Mouse (Mus musculus): ENCODE measurements at regions not wholly inside any gene's neighbourhood (a gene's known extent, or its start where the extent isn't known, plus 50 kb on each side); places are given as distances from the start of the nearest gene placed in this dataset.
A peak's percentile ranks its signal among the peaks of the same experiment; 100 is the strongest.

DNA sequence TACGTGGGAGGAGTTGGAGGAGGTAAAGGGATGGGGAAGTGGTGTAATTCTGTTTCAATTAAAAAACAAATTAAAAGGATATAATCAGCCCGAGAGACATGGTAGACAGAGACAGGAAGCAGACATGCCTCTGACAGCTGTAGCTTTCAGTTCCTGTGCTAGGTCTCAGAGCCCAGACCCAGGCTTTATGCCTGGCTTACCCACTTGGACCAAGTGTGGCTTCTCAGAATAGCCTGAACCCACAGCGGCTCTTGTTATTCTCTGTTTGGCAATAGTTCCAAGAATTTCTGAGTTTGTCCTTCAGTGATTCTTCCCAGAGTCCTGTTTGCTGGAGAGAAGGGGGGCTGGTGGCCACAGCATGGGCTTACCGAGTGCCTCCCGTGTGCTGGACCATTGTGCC, 182.4 kb downstream of the Pten start:
- peak; percentile 15 for DNase-seq

DNA sequence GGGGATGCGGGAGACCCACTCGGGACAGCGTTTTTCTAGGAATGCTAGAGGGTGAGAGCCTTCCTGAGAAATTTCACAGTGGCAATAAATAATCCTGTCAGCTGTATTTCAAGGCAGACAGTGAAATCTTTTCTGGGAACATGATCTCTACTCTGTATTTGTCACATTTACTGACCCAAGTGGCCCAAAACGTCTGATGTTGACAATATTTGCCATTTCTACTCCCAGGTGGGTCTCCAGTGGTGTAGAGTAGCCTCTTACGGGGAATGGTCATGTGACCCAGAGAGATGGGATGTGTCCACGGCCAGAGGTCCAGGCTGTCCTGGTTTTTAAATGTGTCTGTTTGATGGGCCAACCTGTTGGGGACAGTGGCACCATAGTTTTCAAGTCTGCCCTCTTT, 183.5 kb downstream of the Pten start:
- DNase-seq: no peak

DNA sequence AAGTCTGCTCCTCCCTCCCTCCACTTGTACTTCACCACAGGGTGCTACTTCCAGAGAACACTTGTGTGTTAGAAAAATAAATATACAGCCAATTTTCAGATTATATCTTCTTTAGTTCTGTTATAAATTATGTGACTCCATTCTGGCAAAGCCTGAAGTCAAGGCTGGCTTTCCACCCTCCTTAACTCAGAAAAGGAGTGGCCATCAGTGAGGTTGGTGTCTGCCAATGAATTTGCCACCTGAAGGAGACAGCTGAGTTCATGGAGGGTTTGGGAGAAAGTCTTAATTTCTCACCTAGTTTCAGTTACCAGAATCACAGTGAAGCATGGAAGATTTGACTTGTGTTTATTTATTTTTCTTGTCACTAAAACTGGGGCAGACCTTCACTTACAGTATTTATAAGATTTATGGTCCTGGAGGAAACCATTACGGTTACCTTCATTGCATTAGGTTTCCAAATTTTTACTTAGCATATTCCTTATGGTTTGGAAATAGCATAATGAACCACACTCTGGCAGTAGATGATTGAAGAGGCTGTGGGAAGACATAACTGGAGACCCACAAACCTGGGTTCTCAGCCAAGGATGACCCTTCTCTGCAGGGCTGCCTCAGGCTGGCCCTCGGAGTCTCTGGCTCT, 186.4 kb downstream of the Pten start:
- DNase-seq: no peak

DNA sequence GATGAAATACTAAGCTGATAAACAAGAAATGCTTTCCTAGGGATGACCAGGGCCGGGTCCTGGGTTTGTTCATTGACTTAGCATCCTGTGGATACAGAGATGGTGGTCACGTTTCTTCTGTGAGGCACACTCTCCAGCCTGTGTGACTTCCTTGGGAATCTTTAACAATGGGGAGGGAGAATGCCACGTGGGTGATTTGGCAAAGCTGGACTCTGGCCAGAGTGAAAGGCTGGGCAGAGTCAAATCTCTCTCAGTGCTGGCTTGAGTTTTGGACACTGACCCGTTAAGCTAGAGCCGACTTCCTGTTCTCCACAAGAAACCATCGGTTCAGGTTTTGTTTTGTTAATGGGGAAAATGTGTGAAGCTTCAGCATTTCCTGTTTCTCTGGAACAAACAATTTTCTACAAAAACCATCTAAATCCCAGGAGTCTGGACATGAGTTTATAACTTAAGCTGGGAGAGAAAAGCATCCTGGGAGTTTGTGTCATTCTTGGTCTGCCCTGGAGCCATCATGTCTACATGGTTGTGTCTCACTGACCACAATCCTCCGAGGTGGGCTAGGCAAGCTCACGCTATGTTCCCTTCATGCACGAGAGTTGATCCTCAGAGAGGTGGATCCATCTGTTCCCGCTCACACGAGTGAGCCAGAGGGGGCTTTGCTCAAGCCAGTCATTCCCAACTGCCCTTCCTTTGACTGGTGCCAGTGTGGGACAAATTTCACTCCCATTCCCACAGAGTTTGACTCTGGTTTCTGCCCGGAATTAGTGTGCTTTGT, 190.0 kb downstream of the Pten start:
- DNase-seq: no peak

DNA sequence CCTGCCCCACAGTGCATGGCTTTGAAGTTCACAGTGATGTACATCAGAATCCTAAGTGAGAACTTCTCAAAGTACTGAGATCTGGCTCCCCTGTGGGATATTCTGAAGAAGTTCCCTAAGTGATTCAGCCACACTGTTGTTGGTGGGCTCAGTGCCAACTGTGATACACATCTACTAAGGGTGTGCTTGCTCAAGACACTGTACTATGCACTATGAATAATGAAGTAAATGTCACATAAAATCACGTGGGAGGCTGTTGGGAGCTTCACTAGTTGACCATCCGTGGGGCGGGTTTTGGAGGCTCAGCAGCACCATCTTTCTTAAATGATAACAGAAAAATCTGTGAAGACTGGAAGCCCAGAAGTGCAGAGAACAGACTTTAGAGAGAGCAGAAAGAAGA, 193.0 kb downstream of the Pten start:
- peak; percentile 40 for DNase-seq

DNA sequence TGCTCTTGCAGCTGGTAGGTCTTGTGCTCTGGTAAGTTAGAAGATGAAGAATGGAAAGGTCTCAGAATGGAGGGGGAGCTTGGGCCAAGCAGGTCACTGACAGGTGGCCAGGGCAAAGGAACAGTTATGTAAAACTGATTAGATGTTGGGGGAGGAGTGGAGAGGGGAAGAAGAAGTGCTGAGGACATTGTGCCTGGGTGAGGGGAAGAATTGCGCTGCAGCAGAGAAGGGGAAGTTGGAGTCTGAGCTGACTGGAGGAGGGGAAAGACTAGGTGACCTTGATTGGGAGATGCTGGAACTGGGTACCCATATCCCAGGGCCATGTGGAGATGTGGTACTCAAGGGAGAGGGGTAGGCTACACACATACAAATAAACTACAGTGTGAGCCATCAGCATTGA, 193.5 kb downstream of the Pten start:
- no peak for DNase-seq

DNA sequence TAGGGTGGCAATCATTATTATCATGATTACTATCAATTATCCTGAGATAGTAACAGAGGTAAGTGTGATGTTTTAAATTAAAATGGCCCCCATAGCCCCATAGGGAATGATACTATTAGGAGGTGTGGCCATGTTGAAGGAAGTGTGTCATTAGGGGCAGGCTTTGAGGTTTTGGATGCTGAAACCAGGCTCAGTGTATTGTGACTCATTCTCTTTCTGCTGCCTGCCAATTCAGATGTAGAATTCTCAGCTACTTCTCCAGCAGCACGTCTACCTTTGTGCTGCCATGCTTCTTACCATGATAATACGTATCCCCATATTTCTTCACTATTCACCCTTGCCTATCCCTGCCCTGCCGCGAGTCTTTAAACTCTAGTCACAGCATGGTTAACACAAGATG, 195.1 kb downstream of the Pten start:
- no peak for DNase-seq

DNA sequence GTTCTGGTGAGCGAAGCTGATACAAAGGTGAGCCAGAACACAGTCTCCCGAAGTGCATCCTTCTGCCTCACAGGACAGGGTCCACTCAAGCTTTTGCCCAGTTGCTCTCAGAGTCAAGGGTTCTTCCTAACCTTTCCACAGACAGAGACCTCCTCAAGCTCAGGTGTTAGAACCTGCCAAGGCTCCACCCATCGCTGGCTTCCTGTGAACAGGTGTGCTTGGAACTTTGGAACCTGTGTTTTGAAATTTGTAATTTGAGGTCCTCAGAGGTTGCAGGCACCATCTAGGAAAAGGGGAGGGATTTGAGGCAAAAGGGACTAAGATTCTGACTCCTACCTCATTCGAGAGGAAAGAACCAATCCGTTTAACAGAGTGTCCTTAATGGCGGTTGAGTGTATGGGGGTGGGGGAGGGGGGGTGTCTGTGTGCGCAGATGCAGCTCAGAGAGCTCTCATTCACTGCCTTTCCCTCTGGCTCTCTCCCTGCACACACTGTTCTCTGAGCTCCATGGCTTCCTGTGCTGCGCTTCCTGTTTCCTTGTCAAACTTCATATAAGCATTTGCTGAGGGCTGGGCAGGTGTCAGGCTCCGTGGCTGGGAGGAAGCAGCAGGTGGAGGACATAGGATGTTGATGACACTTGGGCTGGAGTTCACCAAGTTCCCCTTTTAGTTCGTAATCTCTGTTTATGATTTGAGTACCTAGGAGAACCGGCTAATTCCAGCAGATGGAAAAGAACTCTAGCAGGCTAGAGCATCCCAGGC, 195.8 kb downstream of the Pten start:
- DNase-seq: no peak

DNA sequence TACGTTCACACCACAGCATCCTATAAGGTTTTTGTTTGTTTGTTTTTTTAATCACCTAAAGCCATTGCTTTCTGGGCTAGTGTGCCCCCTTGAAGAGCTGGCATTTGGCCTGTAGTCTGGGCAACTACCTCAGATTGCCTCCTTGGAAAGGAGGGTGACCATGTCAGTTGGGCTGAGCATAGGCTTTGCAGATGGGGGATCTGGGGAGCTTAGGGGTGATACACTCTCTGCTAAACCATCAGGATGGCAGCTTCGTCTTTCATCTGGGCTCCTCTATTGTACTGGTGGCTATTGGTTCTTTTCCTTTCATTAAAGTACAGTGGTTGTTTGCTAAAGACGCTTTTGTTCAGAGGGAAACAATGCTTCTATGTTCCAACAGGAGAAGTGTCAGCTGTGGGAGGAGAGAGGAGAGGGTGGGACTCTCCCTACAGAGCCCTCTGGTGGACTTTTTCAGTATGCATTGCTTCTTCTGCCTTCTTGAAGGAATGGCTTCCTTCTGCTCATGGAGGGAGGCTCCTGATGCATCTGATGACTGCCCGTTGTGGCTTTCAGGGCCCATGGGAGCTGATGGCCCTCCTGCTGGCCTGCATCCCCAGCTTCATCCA, 196.8 kb downstream of the Pten start:
- DNase-seq: peak; percentile 36

DNA sequence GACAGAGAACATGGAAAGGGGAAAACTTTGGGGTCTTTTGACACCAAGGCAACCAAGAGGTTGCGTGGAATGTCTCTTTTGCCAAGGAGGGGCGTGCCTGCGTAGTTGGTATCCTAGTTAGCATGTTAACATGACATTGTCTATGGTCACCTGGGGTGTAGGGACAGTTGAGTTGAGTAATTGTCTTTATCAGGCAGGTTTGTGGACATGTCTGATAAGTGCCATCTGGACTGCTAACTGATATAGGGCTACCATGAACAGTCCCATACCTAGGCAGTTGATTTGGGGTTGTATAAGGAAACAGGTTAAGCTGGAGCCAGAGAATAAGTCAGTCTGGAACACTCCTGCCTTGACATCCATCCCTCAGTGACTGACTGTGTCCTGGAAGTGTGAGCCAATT, 197.6 kb downstream of the Pten start:
- DNase-seq: no peak

DNA sequence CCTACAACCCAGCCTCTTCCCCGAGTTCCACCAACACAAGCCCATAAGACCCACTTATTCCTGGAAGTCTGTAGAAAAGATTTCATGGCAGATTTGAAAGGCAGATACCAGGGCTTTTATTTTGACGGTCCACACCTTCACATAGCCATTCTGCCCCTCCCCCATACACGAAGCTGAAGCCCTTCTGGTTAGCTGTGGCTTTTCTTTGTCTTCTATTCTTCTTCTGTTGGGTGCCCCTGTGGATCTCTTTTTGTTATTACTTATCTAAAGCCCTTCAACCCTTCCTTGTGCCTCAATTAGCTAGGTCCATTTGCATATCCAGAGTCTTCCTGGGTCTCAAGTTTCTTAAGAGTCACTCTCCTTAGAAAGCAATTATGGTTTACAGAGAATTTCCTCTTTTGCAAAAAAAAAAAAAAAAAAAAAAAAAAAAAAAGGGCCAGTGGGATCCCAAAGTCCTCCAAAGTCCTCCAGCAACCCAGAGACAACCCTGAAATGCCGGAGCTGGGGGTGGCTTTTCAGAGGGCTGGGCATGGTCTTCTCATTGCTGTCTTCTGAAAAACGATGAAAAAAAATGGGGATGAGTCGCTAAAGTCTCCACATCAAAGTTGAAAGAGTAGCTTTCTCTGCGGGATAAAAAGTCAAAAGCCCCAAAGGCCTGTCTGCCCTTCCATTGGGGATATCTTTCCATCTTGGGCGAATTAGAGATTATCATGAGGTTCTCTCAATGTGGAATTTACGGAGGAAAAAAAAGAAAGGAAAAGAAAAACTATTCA, 199.0 kb downstream of the Pten start:
- no peak for DNase-seq

DNA sequence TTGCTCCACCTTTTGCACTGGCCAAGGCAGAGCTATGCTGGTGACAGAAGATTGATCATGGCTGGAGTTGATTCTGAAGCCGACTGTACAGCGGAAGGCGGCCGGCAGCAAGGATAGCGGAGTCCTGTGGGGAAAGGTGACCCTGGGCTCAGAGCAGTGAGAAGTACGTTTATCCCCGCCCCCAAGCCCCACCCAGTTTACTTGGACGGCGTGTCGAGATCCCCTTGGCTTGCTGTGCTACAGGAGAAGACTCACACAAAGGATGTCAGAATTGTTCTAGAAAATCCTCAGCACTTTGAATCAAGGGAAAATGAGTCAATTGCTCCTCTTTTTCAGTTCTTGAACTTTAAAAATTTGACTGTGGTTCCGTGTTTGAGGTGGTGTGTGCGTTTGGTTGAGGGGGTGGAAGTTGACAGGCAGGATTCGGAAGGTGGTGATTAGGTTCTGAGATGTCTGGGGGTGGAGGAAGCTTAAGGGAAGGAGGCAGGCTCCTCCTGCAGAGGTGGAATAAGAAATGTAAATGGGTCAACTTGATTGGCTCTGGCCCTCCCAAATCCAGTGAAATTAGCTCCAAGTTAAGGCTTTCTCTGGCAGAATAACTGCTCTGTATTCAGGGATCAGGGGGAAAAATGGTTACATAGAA, 199.7 kb downstream of the Pten start:
- DNase-seq: peak; percentile 30

DNA sequence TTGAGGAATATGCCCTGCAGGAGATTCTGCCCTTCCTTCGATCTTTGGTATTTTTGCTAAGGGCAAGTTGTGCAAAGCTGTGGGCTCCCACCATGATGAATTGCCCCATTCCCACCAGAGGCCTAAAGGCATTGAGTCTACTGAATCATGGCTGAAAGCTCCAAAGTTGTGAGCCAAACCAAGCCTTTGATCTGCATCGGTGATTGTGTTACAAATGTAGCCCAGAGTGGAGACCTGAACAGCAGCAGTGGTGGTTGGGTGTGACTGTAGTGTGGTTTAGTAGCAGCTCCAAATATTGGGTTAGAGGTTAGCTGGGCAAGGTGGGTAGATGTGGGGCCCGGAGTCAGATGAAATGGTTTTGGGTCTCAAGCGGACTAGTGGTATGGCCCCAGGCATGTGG, 201.0 kb downstream of the Pten start:
- no peak for DNase-seq

DNA sequence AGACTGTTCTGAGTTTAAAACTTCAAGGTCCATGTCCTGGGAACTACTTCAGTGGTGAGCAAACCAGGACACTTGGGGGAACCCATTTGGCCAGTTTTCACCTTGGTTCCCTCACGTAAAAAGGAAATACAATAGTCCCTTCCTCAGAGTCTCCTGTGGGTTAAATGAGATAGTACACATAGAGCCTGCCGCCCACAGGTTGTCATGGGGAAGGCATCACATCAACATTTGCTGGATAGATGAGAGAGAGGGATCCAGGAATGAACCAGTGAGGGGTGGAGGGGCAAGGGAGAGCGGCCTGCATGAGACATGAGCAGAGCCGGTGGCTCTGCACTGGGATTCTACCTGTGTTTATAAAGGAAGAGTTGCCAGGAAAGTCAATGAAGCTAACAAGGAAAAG, 201.5 kb downstream of the Pten start:
- no peak for DNase-seq

DNA sequence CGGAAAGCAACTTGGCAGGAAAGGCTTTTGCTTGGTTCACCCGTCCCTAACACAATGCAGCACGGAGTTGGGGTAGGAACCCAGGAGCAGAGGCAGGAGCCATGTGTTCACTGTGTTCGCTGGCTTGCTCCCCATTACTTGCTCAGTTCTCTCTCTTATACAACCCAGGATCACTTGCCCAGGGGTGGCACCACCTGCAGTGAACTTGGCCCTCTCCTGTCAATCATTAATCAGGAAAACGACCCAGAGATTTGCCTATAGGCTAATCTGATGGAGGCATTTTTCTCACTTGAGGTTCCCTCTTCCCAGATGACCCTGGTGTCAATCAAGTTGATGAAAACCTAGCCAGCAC, 202.5 kb downstream of the Pten start:
- no peak for DNase-seq

DNA sequence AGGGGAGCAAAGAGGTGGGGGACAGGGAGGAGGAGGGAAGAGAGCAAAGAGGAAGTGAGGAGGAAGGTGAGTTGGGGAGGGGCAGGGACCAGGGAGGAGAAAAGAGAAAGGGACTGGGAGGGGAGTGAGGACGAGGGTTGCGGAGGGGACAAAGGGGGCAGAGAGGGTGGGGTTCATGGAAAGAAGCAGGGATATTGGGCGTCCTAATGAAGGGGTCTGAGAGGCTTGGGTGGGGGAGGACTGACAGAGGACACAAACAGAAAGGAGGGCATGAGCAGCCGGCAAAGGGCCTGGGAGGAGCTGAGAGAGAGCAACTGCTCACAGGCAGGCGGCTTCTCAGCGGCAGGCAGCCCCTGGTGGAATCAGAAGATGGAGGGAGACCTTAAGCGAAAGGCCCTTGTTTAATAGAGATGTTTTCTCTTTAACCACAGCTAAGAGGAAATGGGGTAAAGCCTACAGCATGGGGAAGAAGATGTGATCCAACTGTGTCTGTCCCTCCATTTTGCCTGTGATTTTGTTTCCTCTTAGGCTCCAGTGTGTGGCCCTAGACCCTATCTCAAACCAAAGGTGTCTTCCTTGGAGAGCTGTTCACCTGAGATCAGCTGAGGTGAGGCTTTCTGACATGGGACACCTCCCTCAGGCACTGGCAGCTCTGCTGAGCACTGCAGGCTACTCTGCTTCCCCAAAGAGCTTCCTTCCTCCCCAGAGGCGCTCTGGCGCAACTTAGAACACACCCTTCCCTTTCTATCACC, 203.1 kb downstream of the Pten start:
- DNase-seq: no peak

DNA sequence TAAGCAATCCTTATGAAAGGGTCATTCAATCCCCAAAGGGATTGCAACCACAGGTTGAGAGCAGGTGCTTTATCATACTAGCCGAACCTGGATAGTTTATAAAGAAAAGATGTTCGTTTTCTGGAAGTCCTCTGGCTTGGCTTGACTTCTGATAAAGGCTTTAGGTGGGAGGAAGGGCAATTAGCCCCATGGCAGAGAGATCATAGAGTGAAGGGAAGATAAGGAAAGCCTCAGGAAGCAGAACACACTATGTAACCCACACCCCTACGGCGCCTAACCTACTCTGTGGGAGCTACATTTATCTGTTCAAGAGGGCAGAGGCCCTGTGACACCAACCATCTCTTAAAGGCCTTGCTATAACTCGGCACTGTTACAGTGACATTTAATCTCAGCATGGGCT, 204.2 kb downstream of the Pten start:
- no peak for DNase-seq

DNA sequence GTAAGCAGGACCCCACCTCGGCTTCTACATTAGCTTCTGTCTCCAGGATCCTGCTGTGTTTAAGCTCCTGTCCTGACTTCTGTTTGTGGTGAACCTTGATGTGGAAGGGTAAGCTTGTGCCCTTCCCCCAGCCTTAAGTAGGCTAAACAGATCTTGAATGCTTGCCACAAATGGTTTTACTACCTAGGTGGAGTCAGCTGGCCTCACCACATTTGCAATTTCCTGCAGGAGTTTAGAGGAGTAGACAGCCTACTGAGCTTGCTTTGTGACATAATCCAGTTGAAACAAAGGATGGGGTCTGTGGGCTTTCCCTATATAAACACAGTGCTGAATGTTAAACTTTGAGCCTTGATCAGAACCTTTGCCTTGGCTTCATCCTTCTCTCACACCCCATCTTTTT, 206.7 kb downstream of the Pten start:
- DNase-seq: no peak

DNA sequence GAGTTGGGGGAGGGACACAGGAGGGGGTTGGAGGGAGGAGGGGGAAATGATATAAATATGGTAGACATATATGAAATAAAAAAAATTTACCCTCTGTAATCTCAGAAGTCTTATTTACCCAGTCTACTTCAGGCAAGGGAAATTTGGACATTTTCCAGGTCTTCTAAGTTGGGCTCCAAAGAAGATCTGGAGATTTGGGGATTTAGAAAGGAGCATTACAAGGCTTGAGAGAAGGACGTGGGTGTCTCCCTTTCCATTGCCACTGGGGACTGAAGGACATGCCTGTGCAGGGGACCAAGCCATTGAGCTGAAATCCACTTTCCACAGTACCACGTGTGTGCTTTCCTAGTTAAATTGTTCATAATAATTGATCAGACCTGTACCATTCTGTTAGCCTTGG, 208.2 kb downstream of the Pten start:
- DNase-seq: no peak

DNA sequence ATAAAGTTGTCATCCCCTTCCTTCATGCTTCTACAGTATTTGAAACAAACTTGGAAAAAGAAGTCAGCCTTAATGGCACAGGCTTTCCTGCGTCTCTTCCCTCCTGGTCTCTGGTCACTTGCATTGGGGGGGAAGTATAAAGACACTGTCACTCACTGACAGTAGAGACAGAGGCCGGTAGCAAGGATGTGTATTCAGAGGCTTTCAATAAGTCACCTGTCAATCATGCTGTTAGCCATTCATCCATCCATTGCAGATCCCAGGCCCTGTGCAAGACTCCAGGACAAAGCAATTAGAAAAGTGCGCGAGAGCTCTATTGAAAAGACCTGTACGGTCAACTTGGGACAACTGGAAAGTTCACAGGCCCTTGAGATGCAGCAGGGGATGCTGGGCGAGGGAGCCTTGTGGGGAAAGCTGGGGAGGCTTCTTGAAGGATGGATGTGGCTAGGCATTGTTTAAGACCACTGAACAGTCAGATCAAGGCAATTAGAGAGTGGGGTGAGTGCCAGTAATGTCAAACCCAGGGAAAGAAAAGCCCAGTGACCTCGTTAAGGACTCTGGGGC, 212.0 kb downstream of the Pten start:
- DNase-seq: no peak

DNA sequence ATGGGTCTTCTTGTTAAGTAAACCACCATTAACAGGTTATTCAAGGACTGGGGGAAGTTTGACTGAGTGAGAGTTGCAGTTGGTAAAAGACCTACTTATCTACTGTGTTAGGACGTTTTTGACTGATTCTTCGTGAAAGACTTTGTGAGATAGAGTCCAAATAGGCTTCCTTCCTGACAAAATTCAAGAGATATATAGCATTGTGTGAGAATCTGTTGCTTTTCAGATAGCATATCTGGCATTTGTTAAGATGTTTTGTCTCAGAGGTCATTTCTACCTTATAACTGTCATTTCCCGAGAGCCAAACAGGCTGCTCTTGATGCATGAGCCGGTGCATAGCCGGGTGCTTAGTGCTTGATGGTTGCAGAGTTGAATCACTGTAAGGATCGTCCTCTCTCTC, 214.8 kb downstream of the Pten start:
- DNase-seq: no peak

All from adrenal gland, adult 2 months (tissue).